Mouse (Mus musculus): ENCODE measurements around the gene Utp4.
A peak's percentile ranks its signal among the peaks of the same experiment; 100 is the strongest.

Utp4 gene

GRCm38 (mm10) chr8:106892210-106892805 is 1.1 kb upstream of the Utp4 start:
- peaks cover 71% of the 10 kb centered on the region for H3K4me1 ChIP-seq (replicated peaks; ENCODE audit: low read depth, low read length)
- H3K9me3 ChIP-seq (ENCODE audit: low read length): no peaks in the 10 kb centered on the region
- H3K27me3 ChIP-seq (ENCODE audit: insufficient read depth, low read length): no peaks in the 10 kb centered on the region
- peaks cover 57% of the 10 kb centered on the region for H3K36me3 ChIP-seq (ENCODE audit: insufficient read depth, low read length)
- TF ChIP-seq CTCF (conservative IDR thresholded peaks at IDR 0.05; ENCODE audit: low read length) (no peak), POU5F1 (IDR thresholded peaks at IDR 0.05; ENCODE audit: borderline replicate concordance, low read length) (no peak), NANOG (IDR thresholded peaks at IDR 0.05; ENCODE audit: borderline replicate concordance, low read length) (no peak)
- H3K4me3 ChIP-seq (replicated peaks; ENCODE audit: low read length): peak overlapping the region; percentile 98

GRCm38 (mm10) chr8:106892806-106893451 is 507 bp upstream of the Utp4 start:
- no peaks in the 10 kb centered on the region for H3K9me3 ChIP-seq (ENCODE audit: low read length)
- H3K27me3 ChIP-seq (ENCODE audit: insufficient read depth, low read length): no peaks in the 10 kb centered on the region
- peaks cover 59% of the 10 kb centered on the region for H3K36me3 ChIP-seq (ENCODE audit: insufficient read depth, low read length)
- peaks cover 65% of the 10 kb centered on the region for H3K4me1 ChIP-seq (replicated peaks; ENCODE audit: low read depth, low read length)
- TF ChIP-seq NANOG (IDR thresholded peaks at IDR 0.05; ENCODE audit: borderline replicate concordance, low read length) (no peak), POU5F1 (IDR thresholded peaks at IDR 0.05; ENCODE audit: borderline replicate concordance, low read length) (no peak), CTCF (conservative IDR thresholded peaks at IDR 0.05; ENCODE audit: low read length) (no peak)
- peak overlapping the region; percentile 98 for H3K4me3 ChIP-seq (replicated peaks; ENCODE audit: low read length)

- Histone ChIP-seq H3K36me3 (ENCODE audit: insufficient read depth, low read length) (peaks cover 100% of the 10 kb centered on the region), H3K27me3 (ENCODE audit: insufficient read depth, low read length) (no peaks in the 10 kb centered on the region), H3K4me3 (replicated peaks; ENCODE audit: low read length) (no peak overlapping the region), H3K4me1 (replicated peaks; ENCODE audit: low read depth, low read length) (peaks cover 38% of the 10 kb centered on the region), H3K9me3 (ENCODE audit: low read length) (no peaks in the 10 kb centered on the region)
- TF ChIP-seq NANOG (IDR thresholded peaks at IDR 0.05; ENCODE audit: borderline replicate concordance, low read length): no peak
- TF ChIP-seq POU5F1 (IDR thresholded peaks at IDR 0.05; ENCODE audit: borderline replicate concordance, low read length): no peak
- TF ChIP-seq CTCF (conservative IDR thresholded peaks at IDR 0.05; ENCODE audit: low read length): no peak
Observed at GRCm38 (mm10) chr8:106899473-106899872, 6.0 kb downstream of the Utp4 start.

GRCm38 (mm10) chr8:106905727-106906480 is 12.5 kb downstream of the Utp4 start:
- 0 out of 2 replicates have a peak overlapping the region, but pooled peaks have one; percentile 3 for H3K4me3 ChIP-seq (replicated peaks; ENCODE audit: low read length)
- no peaks in the 10 kb centered on the region for H3K27me3 ChIP-seq (ENCODE audit: insufficient read depth, low read length)
- TF ChIP-seq NANOG (IDR thresholded peaks at IDR 0.05; ENCODE audit: borderline replicate concordance, low read length) (no peak), POU5F1 (IDR thresholded peaks at IDR 0.05; ENCODE audit: borderline replicate concordance, low read length) (no peak), CTCF (conservative IDR thresholded peaks at IDR 0.05; ENCODE audit: low read length) (no peak)
- no peaks in the 10 kb centered on the region for H3K9me3 ChIP-seq (ENCODE audit: low read length)
- peaks cover 94% of the 10 kb centered on the region for H3K36me3 ChIP-seq (ENCODE audit: insufficient read depth, low read length)
- peaks cover 38% of the 10 kb centered on the region for H3K4me1 ChIP-seq (replicated peaks; ENCODE audit: low read depth, low read length)

GRCm38 (mm10) chr8:106906635-106907034 is 13.2 kb downstream of the Utp4 start:
- no peak for TF ChIP-seq CTCF (conservative IDR thresholded peaks at IDR 0.05; ENCODE audit: low read length)
- no peak for TF ChIP-seq NANOG (IDR thresholded peaks at IDR 0.05; ENCODE audit: borderline replicate concordance, low read length)
- no peak for TF ChIP-seq POU5F1 (IDR thresholded peaks at IDR 0.05; ENCODE audit: borderline replicate concordance, low read length)
- H3K4me1 ChIP-seq (replicated peaks; ENCODE audit: low read depth, low read length): peaks cover 38% of the 10 kb centered on the region
- 0 out of 2 replicates have a peak overlapping the region, but pooled peaks have one; percentile 3 for H3K4me3 ChIP-seq (replicated peaks; ENCODE audit: low read length)
- H3K27me3 ChIP-seq (ENCODE audit: insufficient read depth, low read length): no peaks in the 10 kb centered on the region
- peaks cover 94% of the 10 kb centered on the region for H3K36me3 ChIP-seq (ENCODE audit: insufficient read depth, low read length)
- H3K9me3 ChIP-seq (ENCODE audit: low read length): no peaks in the 10 kb centered on the region

GRCm38 (mm10) chr8:106907450-106907849 is 14.0 kb downstream of the Utp4 start:
- no peak overlapping the region for H3K4me3 ChIP-seq (replicated peaks; ENCODE audit: low read length)
- H3K27me3 ChIP-seq (ENCODE audit: insufficient read depth, low read length): no peaks in the 10 kb centered on the region
- H3K4me1 ChIP-seq (replicated peaks; ENCODE audit: low read depth, low read length): peaks cover 38% of the 10 kb centered on the region
- TF ChIP-seq CTCF (conservative IDR thresholded peaks at IDR 0.05; ENCODE audit: low read length) (no peak), POU5F1 (IDR thresholded peaks at IDR 0.05; ENCODE audit: borderline replicate concordance, low read length) (no peak), NANOG (IDR thresholded peaks at IDR 0.05; ENCODE audit: borderline replicate concordance, low read length) (no peak)
- H3K9me3 ChIP-seq (ENCODE audit: low read length): no peaks in the 10 kb centered on the region
- H3K36me3 ChIP-seq (ENCODE audit: insufficient read depth, low read length): peaks cover 94% of the 10 kb centered on the region

GRCm38 (mm10) chr8:106908291-106908690 is 14.9 kb downstream of the Utp4 start:
- TF ChIP-seq POU5F1 (IDR thresholded peaks at IDR 0.05; ENCODE audit: borderline replicate concordance, low read length) (no peak), CTCF (conservative IDR thresholded peaks at IDR 0.05; ENCODE audit: low read length) (no peak), NANOG (IDR thresholded peaks at IDR 0.05; ENCODE audit: borderline replicate concordance, low read length) (no peak)
- no peaks in the 10 kb centered on the region for H3K27me3 ChIP-seq (ENCODE audit: insufficient read depth, low read length)
- H3K36me3 ChIP-seq (ENCODE audit: insufficient read depth, low read length): peaks cover 94% of the 10 kb centered on the region
- no peak overlapping the region for H3K4me3 ChIP-seq (replicated peaks; ENCODE audit: low read length)
- H3K9me3 ChIP-seq (ENCODE audit: low read length): no peaks in the 10 kb centered on the region
- H3K4me1 ChIP-seq (replicated peaks; ENCODE audit: low read depth, low read length): peaks cover 38% of the 10 kb centered on the region

GRCm38 (mm10) chr8:106913631-106914030 is 20.2 kb downstream of the Utp4 start:
- peaks cover 93% of the 10 kb centered on the region for H3K36me3 ChIP-seq (ENCODE audit: insufficient read depth, low read length)
- no peaks in the 10 kb centered on the region for H3K27me3 ChIP-seq (ENCODE audit: insufficient read depth, low read length)
- no peak overlapping the region for H3K4me3 ChIP-seq (replicated peaks; ENCODE audit: low read length)
- H3K4me1 ChIP-seq (replicated peaks; ENCODE audit: low read depth, low read length): peaks cover 8% of the 10 kb centered on the region
- H3K9me3 ChIP-seq (ENCODE audit: low read length): no peaks in the 10 kb centered on the region
- no peak for TF ChIP-seq POU5F1 (IDR thresholded peaks at IDR 0.05; ENCODE audit: borderline replicate concordance, low read length)
- TF ChIP-seq CTCF (conservative IDR thresholded peaks at IDR 0.05; ENCODE audit: low read length): no peak
- TF ChIP-seq NANOG (IDR thresholded peaks at IDR 0.05; ENCODE audit: borderline replicate concordance, low read length): no peak

All from E14TG2a.4 (cell line).